Mouse (Mus musculus) layer of hippocampus, adult 8-10 months (tissue): ENCODE measurements around the gene Ctnnbl1. TPM values are rescaled to one million over a fixed set of nuclear protein-coding genes. Genes with fewer than 3 reads are reported as not detected.

Source experiments
- DNase-seq, 2 experiments: peaks; one replicate each; pipeline ENCODE4 v3.0.0; 2022; ENCODE audit warnings: low spot score in 2 of 2
- total RNA-seq, 4 experiments: library from RNA; stranded (reverse); gene quantifications; 2 replicates each; pipeline ENCODE4 v1.2.4; 2022

Ctnnbl1 gene
- 10 to 100 TPM; 27.3 to 37.7 (median 29.8) TPM for total RNA-seq

DNA sequence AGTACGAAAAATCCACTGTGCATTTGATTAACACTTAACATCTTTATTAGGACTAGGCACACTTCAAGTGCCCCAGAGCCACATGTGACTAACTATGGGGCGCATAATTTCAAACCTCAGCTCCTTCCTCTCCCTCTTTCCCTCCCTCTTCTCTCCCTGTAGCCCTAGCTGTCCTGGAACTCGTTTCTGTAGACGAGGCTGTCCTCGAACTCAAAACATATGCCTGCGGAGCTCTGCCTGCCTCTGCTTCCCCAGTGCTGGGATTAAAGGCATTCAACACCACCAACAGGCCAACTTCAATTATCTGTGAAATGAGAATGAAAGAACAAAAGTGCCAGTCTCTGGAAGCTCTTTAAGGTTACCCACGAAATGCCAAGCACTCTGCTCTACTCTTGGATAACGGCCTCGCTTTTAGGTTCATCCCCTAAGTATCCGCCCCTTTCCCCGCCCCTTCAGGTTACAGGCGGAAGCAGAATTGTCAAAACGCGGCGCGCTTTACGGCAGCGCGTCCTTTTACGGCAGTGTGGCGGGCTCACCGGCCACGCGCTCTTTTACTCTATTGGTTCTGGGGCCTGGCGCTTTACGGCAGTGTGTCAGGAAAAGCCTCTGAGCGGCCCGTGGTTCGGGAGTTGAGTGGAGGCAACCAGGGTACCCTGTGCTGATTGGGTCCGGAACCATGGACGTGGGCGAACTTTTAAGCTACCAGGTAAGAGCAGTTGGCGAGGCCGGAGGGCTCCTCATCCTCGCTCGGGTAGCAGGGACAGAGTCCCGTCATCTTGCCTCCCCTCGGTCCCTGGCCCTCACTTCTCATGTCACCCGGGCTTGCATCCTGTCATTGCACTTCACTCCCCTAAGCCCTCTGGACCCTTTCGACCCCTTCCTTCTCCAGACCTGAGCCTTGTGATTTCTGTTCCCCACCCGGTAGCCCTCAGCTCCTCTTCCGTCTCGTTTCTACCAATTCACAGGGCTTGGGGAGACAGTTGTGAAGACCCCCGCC is at the start of gene Ctnnbl1:
Gene Ctnnbl1, plus strand, starts transcription at position 548 of the 997 bp plus-strand sequence.
- DNase-seq: peak; percentile 99 to 100

DNA sequence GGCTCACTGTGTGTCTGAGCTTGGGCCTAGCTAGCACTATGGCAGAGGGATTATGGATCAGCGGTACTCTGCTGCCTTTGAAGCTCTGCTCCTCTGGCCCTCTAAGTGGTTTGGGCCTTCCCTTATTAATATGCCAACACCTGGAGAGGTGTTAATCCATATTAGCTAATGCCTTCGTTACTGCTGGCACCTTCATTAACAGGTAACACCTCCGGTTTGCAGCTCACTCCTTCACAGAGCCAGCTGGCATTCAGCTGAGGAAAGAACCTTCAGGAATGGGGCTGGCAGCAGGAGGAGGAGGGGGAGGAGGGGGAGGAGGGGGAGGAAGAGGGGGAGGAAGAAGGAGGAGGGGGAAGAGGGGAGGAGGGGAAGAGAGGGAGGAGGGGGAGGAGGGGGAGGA is 49.7 kb upstream of the Ctnnbl1 start:
- no peak for DNase-seq

DNA sequence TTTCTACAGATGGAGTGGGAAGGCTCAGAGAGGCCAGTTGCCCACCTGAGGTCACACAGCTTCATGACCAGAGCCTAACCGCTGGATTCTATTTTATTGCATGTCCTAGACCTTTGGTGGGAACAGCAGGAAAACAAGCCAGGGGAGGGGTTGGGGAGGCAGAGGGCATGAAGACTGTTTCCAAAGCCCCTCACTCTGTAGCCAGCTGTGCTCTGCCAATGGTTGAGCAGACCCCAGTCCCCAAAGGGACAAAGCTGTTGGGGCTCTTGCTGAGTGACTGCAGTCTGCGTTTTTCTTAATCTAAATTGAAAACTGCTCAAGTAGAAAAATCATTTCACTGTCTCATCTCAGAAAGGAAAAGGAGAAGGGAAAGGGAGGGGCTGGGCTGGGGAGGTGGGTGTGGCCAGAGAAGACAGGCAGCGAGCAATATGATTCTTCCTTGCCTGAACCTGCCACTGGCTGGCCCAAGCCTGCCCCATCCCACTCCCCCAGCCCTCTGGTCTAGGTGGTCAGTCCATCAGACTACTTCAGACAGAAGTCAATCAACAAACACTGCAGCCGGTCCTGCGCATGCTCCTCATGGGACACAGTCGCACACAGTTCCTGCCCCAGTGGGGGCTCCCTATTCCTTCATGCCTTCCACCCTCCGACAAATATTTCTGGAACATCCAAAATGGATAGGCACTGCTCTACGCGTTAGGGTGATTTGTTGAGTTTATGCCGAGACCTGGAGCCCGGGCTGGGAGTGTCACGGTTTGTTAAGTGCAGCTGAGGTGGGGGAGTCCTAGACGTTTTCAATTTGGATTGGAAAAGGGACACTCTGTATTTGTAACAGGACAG is 45.7 kb upstream of the Ctnnbl1 start:
- no peak for DNase-seq

DNA sequence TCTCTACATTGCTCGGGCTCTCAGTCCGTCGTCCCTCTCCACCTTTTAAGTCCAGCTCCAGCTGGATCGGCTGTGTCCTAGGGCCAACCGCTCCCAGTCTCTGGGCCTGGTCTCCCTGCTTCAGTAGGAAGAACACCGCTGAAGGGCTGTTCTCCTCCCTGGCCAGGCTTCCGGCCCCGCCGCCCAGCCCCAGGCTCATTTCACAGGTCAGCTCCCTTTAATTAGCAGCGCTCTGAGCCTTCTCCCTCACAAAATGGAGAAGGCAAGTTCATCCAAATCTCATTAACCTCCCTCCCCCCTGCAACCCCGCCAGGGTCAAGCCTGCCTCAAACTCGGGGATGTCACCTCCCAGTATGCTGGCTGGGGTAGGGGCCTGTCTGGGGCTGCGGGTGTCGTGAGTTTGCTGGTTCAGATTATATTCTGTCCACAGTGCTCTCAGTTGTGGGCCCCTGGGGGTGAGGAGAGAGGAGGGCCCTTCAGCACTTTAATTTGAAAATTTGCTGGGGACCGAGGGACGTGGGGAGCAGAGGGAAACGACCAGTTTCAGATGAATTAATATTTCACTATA is 44.8 kb upstream of the Ctnnbl1 start:
- DNase-seq: no peak

DNA sequence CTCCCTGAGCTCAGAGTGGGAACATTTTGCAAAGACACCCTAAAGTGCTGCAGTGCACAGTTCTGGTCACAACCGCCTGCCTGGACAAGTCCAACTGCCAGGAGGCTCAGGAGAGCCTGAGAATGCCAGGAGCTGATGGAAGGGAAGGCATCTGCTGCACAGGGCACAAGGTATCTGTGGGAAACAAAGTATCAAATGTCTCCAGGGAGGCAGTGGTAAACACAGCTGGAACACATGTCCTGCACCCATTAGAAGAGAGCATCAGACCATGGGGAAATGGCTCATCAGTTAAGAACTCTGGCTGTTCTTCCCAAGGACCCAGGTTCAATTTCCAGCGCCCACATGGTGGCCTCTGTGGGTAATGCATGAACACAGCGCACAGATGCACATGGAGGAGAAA is 43.6 kb upstream of the Ctnnbl1 start:
- DNase-seq: no peak

DNA sequence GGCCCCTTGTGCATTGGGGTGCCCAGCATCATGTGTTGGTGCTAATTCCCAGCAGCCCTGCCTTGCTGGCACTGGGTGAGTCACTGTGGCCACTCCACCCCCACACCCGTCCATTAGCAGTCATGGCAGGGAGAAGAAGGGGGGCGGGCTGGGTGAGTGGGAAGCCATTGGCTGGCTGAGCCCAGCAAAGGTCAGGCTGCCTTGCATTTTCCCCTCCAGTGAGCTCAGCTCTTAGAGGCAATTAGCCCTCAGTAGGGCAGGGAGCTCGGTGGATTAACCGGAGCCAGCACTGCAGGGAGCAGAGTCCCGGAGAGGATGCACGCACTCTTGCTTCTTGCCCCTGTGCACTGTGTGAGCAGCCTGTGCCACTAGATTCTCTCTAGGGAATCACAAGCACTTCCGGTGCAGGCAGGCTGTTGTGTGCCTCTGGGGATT is 40.9 kb upstream of the Ctnnbl1 start:
- DNase-seq: peak; percentile 26 to 56

DNA sequence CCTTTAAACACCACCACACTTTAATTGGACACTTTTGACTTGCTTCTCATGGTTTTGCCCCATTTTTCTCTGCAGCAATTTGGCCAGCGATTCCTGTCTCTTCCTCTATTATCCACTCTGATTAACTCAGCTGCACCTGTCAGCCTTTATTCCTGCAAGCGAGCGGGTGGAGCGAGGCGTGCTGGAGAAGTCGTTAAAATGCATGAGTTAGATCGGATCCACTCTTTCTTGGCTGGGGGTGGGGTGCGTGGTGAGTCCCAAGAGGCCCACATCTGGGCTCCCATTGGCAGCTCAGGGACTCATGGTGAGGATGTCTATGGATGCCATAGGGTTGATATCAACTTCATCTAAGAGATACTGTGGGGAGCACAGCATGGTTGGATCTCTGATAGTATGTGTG is 34.0 kb upstream of the Ctnnbl1 start:
- DNase-seq: no peak

DNA sequence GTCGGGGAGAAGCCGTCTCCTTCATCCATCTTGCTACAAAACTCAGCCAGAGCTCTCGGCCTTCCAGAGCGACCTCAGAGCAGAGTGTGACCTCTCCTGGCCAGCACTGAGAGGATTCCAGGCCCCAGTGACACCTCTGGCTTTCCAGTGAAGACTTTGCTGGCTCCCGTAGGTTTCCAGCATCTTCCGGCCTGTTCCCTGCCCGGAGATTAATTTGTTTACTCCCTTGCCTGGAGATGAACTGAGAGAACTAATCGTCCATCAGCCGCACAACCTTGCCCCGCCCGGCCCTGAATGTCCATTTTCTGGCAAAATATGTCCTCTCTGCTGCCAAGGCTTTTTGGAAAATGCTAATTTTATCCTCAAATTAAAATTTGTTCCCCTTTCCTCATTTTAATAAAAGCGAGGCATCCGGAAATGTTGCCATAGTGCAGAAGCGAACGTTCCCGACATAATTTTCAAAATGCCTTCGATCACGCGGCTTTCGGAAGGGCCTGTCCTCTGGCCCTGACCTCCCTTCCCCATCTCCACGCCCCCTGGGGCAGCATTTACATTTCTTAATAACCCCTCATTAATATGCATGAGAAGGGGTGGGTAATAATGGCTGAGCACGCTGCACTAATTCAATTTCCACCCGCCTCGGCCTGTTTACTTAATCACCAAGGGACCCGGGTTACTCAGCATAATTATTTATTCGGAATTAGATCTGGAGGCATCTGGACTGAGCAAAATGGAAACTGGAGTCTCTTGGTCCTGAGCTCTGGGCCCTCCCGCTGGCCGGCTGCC is 32.0 kb upstream of the Ctnnbl1 start:
- peak; percentile 17 to 30 for DNase-seq

DNA sequence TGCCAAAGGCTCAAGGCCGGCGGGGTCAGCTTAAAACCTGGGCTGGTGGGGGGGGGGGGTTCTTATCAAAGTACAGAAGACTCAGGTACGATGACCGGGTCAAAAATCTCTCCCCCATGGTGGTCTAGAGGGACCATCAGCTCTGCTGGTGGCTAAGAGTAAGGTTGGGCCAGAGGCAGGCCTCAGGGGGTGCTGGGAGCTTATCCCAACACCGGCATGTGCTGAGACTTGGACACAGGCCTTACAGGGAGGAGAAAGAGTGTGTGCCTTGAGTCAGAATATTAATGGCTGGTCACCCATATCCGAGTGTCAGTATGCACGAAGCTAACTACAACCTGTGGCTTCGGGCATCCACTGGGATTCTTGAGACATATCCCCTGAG is 31.4 kb upstream of the Ctnnbl1 start:
- no peak for DNase-seq

DNA sequence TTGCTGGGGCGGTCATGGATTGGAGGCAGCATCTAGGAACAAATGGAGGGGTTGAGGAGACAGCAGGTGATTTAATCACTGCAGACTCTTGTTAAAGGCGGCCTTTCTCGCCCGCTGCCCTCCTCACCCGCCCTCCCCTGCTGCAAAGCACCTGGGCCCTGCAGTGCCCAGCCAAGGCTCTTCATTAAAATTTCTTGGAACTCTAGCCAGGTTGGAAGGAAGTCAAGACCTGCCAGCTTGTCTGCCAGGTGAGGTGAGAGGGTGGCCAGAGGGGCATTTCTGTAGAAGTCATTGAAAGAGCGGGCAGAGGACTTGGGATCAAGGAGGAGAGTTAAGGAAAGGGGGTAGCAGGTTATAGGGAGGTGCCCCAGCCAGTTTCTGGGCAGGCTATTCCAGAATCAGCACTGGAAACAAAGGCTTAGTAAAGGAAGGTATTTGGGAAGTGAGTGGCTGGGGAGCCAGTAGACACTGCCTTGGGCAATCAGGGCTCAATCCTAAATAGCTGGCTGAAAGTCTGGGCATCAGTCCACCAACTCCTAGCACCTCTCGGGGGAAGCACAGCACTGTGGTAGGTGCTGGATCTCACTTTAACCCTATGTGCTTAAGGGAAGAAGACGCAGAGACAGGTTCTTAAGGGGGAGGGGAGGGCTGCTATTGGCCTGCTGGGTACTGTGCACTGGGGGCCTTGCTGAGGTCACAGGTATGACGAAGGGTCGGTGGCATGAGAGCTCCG is 29.8 kb upstream of the Ctnnbl1 start:
- DNase-seq: no peak

DNA sequence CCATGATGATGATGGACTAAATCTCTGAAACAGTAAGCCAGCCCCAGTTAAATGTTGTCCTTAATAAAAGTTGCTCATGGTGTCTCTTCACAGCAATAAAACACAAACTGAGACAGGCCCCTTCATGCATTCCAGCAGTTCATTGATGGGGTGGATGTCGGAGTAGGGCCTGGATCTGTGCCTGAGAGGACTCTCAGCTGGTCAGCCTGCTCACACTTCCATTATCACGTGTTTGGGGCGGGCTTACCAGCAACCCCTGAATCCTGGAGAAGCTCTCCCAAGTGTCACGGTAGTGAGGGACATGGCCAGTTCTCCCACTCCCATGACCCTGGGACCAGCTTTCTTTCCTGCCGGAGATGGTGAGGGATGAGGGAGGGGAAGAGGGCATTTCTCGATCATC is 24.5 kb upstream of the Ctnnbl1 start:
- DNase-seq: no peak

DNA sequence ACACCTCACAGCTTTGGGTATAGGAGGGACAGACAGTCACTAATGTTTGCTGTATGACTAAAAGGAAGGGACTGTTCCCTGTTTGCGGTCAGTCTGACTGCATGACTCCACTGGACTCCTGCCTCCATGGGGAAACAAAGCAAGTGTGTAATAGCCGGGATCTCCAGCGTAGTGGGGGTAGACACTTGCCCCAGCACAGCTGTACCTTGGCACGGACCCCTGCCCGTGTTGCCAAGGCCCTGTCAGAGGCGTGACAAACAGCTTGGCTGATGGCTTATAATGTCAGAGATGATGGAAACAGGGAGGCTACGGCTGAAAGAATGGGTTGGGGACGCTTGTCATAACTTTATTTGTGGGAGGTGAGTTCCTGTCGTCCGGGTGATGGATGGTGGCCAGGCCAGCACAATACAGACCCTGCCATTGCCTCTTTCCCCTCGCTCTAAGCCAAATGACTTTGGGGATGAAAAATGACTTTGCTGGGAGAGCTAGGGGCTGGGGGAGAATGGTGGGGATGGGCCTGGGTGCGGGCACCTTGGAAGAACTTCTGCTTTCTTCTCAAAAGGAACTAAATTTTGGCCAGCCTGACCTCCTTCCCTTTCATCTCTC is 21.5 kb upstream of the Ctnnbl1 start:
- DNase-seq: no peak

DNA sequence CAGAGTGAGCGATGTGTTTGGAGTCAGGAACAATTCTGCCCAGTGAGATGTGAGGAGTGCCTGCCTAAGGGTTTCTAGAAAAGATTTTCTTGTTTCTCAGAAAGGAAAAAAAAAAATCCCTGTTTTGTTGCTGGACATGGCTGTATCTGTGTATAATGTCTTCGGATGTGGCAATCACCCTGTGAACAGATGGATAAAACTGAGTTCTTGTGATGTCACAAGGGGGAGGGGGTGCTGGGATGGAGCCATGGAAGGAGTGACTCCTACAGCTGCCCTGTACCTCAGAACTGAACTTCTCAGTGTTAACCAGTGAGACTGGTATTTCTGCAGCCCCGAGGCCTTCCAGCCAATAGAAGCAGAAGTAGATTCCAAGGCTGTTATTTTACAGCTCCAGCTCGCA is 18.8 kb upstream of the Ctnnbl1 start:
- DNase-seq: no peak

DNA sequence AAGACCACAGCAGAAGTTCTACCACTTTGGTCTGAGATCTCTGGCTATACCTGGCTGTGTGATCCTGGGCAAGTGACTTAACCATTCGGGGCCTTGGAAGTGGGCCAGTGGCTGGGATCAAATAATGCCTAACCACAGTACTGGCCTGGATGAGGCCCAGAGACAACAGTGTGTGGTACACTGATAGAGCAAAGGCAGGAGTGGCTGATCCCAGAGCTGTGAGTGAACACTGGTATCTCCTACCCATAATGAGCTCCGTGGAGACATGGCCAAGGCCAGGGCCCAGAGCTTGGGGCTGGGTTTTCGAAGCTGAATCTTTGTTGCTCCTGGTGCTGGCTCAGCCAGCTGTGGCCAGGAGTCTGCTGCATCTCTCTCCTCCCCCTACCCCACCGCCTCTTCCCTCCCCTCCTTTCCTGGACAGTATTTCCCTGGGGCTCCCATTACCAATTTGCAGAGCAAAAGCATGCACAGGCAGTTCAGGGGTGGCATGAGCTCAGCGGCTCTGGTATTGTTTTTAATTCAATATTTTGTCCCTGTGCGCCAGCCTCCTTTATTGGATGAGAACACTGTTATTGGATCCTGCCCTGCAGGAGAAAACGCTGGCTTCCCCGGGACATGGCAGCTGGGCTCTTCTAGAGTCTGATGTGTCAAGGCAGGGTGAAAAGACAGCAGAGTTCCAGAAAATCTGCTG is 13.2 kb upstream of the Ctnnbl1 start:
- DNase-seq: no peak

DNA sequence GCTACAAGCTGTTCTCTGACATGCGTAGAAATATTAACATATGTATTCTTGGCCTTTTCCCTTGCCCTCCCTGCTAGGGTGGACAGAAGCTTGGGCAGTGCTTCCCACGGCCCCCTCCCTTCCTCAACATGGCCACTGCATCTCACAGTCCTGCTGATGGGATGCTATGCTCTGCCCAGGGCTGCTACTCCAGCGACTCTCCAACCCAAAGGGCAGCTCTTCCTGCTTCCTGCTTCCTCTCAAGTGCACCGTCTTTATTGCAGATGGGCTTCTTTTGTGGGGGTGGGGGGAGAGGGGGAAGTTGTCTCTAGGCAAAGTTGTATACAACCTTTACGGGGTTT is 12.7 kb upstream of the Ctnnbl1 start:
- DNase-seq: no peak

DNA sequence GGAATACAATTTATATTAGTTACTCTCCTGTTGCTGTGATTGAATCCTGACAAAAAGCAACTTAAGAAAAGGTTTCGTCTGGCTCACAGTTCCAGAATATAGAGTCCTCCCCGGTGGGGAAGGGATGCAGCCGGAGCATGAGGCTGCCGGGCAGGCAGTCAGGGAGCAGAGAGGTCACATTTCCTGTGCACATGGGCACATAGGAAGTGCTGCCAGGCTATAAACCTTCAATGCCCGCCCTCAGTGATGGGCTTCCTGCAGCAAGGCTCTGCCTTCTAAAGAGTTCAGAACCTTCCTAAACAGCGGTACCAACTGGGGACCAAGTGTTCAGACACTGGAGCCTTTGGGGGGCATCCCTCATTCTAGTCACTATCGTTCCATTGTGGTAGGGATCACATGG is 7.4 kb downstream of the Ctnnbl1 start:
- no peak for DNase-seq

DNA sequence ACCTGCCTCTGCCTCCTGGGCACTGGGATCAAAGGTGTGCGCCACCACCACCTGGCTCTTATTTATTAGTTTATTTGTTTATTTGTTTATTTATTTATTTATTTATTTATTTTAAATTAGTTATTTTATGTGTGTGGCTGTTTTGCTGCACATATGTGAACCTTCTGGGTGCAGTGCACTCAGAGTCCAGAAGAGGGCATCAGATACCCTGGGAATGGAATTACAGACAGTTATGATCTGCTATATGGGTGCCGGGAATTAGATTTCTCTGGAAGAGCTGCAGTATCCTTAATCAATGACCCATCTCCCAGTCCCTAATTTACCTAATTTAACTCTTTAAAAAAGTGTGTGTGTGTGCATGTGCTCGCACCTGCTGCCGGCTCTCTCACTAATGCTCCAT is 8.5 kb downstream of the Ctnnbl1 start:
- no peak for DNase-seq

DNA sequence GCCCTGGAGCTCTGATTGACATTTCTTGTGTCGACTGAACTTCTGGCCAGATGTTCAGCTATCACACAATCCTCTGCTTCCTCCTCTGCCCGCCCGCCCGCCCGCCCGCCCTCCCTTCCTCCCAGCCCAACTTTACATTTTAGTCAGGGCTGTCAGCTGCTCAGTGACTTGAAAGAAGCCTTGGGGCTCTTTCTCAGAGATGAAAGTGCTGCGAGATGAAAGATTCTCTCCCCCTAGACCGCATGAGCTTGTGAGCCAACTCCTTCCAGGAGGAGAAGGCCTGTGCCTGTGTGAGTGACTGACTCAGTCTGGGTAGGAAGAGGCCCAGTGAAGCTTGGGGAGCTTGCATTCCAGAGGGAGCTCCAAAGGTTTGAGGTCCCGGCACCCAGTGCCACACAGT is 9.4 kb downstream of the Ctnnbl1 start:
- DNase-seq: no peak

DNA sequence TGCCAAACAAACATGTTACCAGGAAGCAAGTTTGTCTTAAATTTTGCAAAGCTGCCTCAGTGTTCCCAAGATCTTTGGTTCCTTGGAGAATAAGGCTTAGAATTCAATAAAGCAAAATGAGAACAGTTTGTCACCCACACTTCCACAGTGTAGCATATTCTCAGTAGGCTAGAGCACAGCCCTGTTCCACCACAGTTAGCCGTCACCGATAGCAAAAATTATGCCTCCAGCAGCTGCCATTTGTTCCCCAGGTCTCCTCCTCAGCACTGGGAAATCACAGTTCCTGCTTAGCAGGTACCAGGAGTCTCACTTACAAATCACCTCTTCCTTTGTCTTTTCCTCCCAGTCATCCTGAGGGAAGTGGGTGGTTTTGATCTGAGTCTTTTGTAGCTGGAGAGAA is 10.8 kb downstream of the Ctnnbl1 start:
- no peak for DNase-seq

DNA sequence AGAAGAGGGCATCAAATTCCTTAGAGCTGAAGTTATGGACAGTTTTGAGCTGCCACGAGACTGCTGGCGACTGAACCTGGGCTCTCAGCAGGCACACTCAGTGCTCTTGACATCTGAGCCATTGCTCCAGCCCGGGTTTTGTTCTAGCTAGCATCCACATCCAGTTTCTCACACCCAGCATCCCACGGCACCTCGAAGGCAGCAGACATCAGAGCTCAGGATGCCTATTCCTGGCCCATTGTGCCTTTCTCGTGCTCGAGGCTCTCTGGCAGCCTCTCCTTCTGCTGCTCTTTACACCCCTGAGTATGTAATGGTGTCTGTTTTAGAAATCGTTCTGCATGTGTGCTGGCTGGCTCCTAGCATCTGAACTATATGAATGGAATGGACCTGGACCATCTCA is 13.3 kb downstream of the Ctnnbl1 start:
- DNase-seq: no peak
